In genomic region chr7:143821241-143821640, GRCm38 (mm10) we compare ENCODE assay signal across 25 mouse cellular contexts. TPM values are rescaled to one million over a fixed set of nuclear protein-coding genes. Genes with fewer than 3 reads are reported as not detected.
DNase-seq lines count a peak whose midpoint lies in the region; ATAC-seq and TF ChIP-seq lines count a peak whose summit lies in the region.
"Had no signal": no experiment of that assay in that cellular context is flagged by ENCODE, and none has a peak within 500 bp of the region (broad histone marks: within the 10 kb centered on the region; RNA-seq: fewer than 3 reads in every experiment).

No protein-coding gene starts in this region.

- 0 out of 2 replicates have a peak overlapping the region, but pooled peaks have one; percentile 72 for H3K4me2 ChIP-seq in forebrain, embryonic 13.5 days
- H3K4me2 ChIP-seq in forebrain, postnatal 0 days (ENCODE audit: low read depth): no peak overlapping the region
- no peak overlapping the region for H3K4me2 ChIP-seq in limb, embryonic 13.5 days (replicated peaks)
- peak overlapping the region; percentile 74 for H3K4me2 ChIP-seq in intestine, embryonic 16.5 days (ENCODE audit: low read depth, low read length)
- H3K4me2 ChIP-seq in liver, embryonic 16.5 days (ENCODE audit: low read depth, low read length): peak overlapping the region; percentile 80

- no peak overlapping the region for H3K9ac ChIP-seq in forebrain, embryonic 13.5 days
- no peak overlapping the region for H3K9ac ChIP-seq in forebrain, postnatal 0 days
- no peak overlapping the region for H3K9ac ChIP-seq in limb, embryonic 13.5 days
- no peak overlapping the region for H3K9ac ChIP-seq in intestine, embryonic 16.5 days (ENCODE audit: low read depth, low read length)
- no peak overlapping the region for H3K9ac ChIP-seq in liver, embryonic 16.5 days (ENCODE audit: low read depth, low read length)

- H3K36me3 ChIP-seq in forebrain, embryonic 13.5 days (ENCODE audit: poor library complexity, severe bottlenecking): peaks cover 22% of the 10 kb centered on the region
- peaks cover 4% of the 10 kb centered on the region; the same call in 1 of the 2 replicates for H3K36me3 ChIP-seq in forebrain, postnatal 0 days (ENCODE audit: insufficient read depth)
- H3K36me3 ChIP-seq in limb, embryonic 13.5 days: peaks cover 21% of the 10 kb centered on the region
- peaks cover 30% of the 10 kb centered on the region for H3K36me3 ChIP-seq in limb, embryonic 10.5 days
- peaks cover 8% of the 10 kb centered on the region for H3K36me3 ChIP-seq in intestine, embryonic 16.5 days (ENCODE audit: control insufficient read depth, insufficient read depth, low read length)
- H3K36me3 ChIP-seq in liver, embryonic 16.5 days (ENCODE audit: control insufficient read depth, insufficient read depth): peaks cover 8% of the 10 kb centered on the region; the same call in 1 of the 2 replicates

- no peaks in the 10 kb centered on the region for H3K9me3 ChIP-seq in forebrain, embryonic 13.5 days (replicated peaks)
- no peaks in the 10 kb centered on the region for H3K9me3 ChIP-seq in forebrain, postnatal 0 days (ENCODE audit: low read length)
- H3K9me3 ChIP-seq in limb, embryonic 13.5 days: no peaks in the 10 kb centered on the region
- H3K9me3 ChIP-seq in limb, embryonic 10.5 days (replicated peaks): no peaks in the 10 kb centered on the region
- no peaks in the 10 kb centered on the region for H3K9me3 ChIP-seq in intestine, embryonic 16.5 days (ENCODE audit: control insufficient read depth, low read length)
- H3K9me3 ChIP-seq in liver, embryonic 16.5 days (replicated peaks; ENCODE audit: control insufficient read depth, low read length): no peaks in the 10 kb centered on the region

- no peak overlapping the region for H3K4me3 ChIP-seq in forebrain, embryonic 13.5 days
- no peak overlapping the region for H3K4me3 ChIP-seq in forebrain, postnatal 0 days (ENCODE audit: low read depth, low read length)
- 0 out of 2 replicates have a peak overlapping the region, but pooled peaks have one; percentile 66 for H3K4me3 ChIP-seq in limb, embryonic 13.5 days
- H3K4me3 ChIP-seq in limb, embryonic 10.5 days: no peak overlapping the region
- peak overlapping the region; percentile 7; the same call in 1 of the 2 replicates for H3K4me3 ChIP-seq in intestine, embryonic 16.5 days (ENCODE audit: low read length)
- no peak overlapping the region for H3K4me3 ChIP-seq in liver, embryonic 16.5 days (ENCODE audit: low read depth, low read length)

- intact Hi-C loops in gastrocnemius, postnatal 36 days (cut with DNase I): no loop called here
- intact Hi-C loops in heart, postnatal 14 days (cut with DNase I): loop anchor here (5.0 kb wide), 1 partner anchor 34 kb away; no protein-coding TSS in a partner anchor

- ATAC-seq in forebrain, embryonic 13.5 days: no peak
- no peak for ATAC-seq in forebrain, postnatal 0 days
- no peak for ATAC-seq in limb, embryonic 13.5 days (ENCODE audit: low FRiP score, low read depth)
- ATAC-seq in intestine, embryonic 16.5 days: peak; percentile 49
- no peak for ATAC-seq in liver, embryonic 16.5 days (ENCODE audit: low read depth)
- ATAC-seq: hindbrain, postnatal 0 days; lung, postnatal 0 days had no signal

- DNase-seq in forebrain, postnatal 0 days: no peak
- no peak for DNase-seq in limb, embryonic 10.5 days (ENCODE audit: low spot score)
- DNase-seq in gastrocnemius, postnatal 36 days: no peak
- no peak for DNase-seq in heart, postnatal 14 days
- DNase-seq: adrenal gland, adult 8-10 months; cerebellum, adult 8-10 months; gastrocnemius, postnatal 10 days; heart, adult 2 months; heart, postnatal 4 days; thymus, postnatal 14 days had no signal

- H3K4me1 ChIP-seq in forebrain, embryonic 13.5 days: peaks cover 16% of the 10 kb centered on the region
- H3K4me1 ChIP-seq in forebrain, postnatal 0 days (ENCODE audit: insufficient read depth): peaks cover 14% of the 10 kb centered on the region
- H3K4me1 ChIP-seq in limb, embryonic 13.5 days: peaks cover 15% of the 10 kb centered on the region
- peaks cover 14% of the 10 kb centered on the region for H3K4me1 ChIP-seq in limb, embryonic 10.5 days
- H3K4me1 ChIP-seq in intestine, embryonic 16.5 days (ENCODE audit: control insufficient read depth, insufficient read depth, low read length): peaks cover 13% of the 10 kb centered on the region
- H3K4me1 ChIP-seq in liver, embryonic 16.5 days (ENCODE audit: control insufficient read depth, low read depth, low read length): peaks cover 17% of the 10 kb centered on the region

- WGBS in forebrain, embryonic 13.5 days: 79% methylated on average over 2 of the region's 2 CpGs
- WGBS in forebrain, postnatal 0 days: 88% methylated on average over 2 of the region's 2 CpGs
- 85% methylated on average over 2 of the region's 2 CpGs for WGBS in limb, embryonic 13.5 days
- 92% methylated on average over 2 of the region's 2 CpGs for WGBS in limb, embryonic 10.5 days
- WGBS in intestine, embryonic 16.5 days: 72% methylated on average over 2 of the region's 2 CpGs
- WGBS in liver, embryonic 16.5 days (ENCODE audit: insufficient replicate concordance): 56% methylated on average over 2 of the region's 2 CpGs

- no peaks in the 10 kb centered on the region for H3K27me3 ChIP-seq in forebrain, embryonic 13.5 days
- no peaks in the 10 kb centered on the region for H3K27me3 ChIP-seq in forebrain, postnatal 0 days (ENCODE audit: insufficient read depth, low read length)
- H3K27me3 ChIP-seq in limb, embryonic 13.5 days: no peaks in the 10 kb centered on the region
- no peaks in the 10 kb centered on the region for H3K27me3 ChIP-seq in limb, embryonic 10.5 days (ENCODE audit: low read depth, poor library complexity, severe bottlenecking)
- no peaks in the 10 kb centered on the region for H3K27me3 ChIP-seq in intestine, embryonic 16.5 days (replicated peaks; ENCODE audit: control insufficient read depth, insufficient read depth, low read length)
- no peaks in the 10 kb centered on the region for H3K27me3 ChIP-seq in liver, embryonic 16.5 days (ENCODE audit: control insufficient read depth, insufficient read depth, low read depth, low read length)

- TF ChIP-seq CTCF in forebrain, postnatal 0 days (IDR thresholded peaks at IDR 0.05; ENCODE audit: low read depth): no peak

- H3K27ac ChIP-seq in forebrain, embryonic 13.5 days: no peak overlapping the region
- H3K27ac ChIP-seq in forebrain, postnatal 0 days (ENCODE audit: low read depth, low read length): no peak overlapping the region
- H3K27ac ChIP-seq in limb, embryonic 13.5 days: no peak overlapping the region
- H3K27ac ChIP-seq in limb, embryonic 10.5 days: no peak overlapping the region
- H3K27ac ChIP-seq in intestine, embryonic 16.5 days (ENCODE audit: low read length): peak overlapping the region; percentile 75
- H3K27ac ChIP-seq in liver, embryonic 16.5 days (ENCODE audit: low read length): no peak overlapping the region
- H3K27ac ChIP-seq: heart, adult 2 months; hindbrain, postnatal 0 days had no signal

RNA-seq across cellular contexts. Expression of gene Nadsyn1, which starts 1.4 kb away (rescaled TPM):
- 5.6 and 6.8 TPM in 2 replicates for polyA plus RNA-seq in forebrain, embryonic 13.5 days (2015; fragmentation: Nextera tagmentation; extraction: Ambion mirVana)
- 4.9 and 7.9 TPM in 2 replicates for total RNA-seq in forebrain, postnatal 0 days (2014; rRNA removed)
- 3.5 and 3.6 TPM in 2 replicates for polyA plus RNA-seq in forebrain, postnatal 0 days (2015; fragmentation: Nextera tagmentation; extraction: Ambion mirVana)
- 7.5 and 7.6 TPM in 2 replicates for polyA plus RNA-seq in limb, embryonic 13.5 days (2015; fragmentation: Nextera tagmentation; extraction: Ambion mirVana)
- 10.3 and 10.4 TPM in 2 replicates for polyA plus RNA-seq in limb, embryonic 10.5 days (2016; fragmentation: Nextera tagmentation; extraction: Ambion mirVana)
- 25.4 and 29.4 TPM in 2 replicates for polyA plus RNA-seq in intestine, embryonic 16.5 days (2015; fragmentation: Nextera tagmentation; extraction: Ambion mirVana)
- polyA plus RNA-seq in liver, embryonic 16.5 days (2015; fragmentation: Nextera tagmentation; extraction: Ambion mirVana): 9.1 TPM in 2 replicates
- total RNA-seq in gastrocnemius, postnatal 36 days (2021): 1 to 10 TPM; 3.6 to 3.9 TPM
- total RNA-seq in heart, postnatal 14 days (2021): 1 to 10 TPM; 5.8 to 6.4 TPM

RNA-seq across cellular contexts. Expression of gene Dhcr7, which starts 1.7 kb away (rescaled TPM):
- polyA plus RNA-seq in forebrain, embryonic 13.5 days (2015; fragmentation: Nextera tagmentation; extraction: Ambion mirVana): 47.1 and 52.0 TPM in 2 replicates
- 40.5 and 52.7 TPM in 2 replicates for total RNA-seq in forebrain, postnatal 0 days (2014; rRNA removed)
- polyA plus RNA-seq in forebrain, postnatal 0 days (2015; fragmentation: Nextera tagmentation; extraction: Ambion mirVana): 63.8 and 75.4 TPM in 2 replicates
- 33.8 and 38.7 TPM in 2 replicates for polyA plus RNA-seq in limb, embryonic 13.5 days (2015; fragmentation: Nextera tagmentation; extraction: Ambion mirVana)
- polyA plus RNA-seq in limb, embryonic 10.5 days (2016; fragmentation: Nextera tagmentation; extraction: Ambion mirVana): 69.7 and 70.5 TPM in 2 replicates
- 98.0 and 105 TPM in 2 replicates for polyA plus RNA-seq in intestine, embryonic 16.5 days (2015; fragmentation: Nextera tagmentation; extraction: Ambion mirVana)
- polyA plus RNA-seq in liver, embryonic 16.5 days (2015; fragmentation: Nextera tagmentation; extraction: Ambion mirVana): 59.4 and 76.8 TPM in 2 replicates
- 1 to 10 TPM; 4.4 to 4.6 TPM for total RNA-seq in gastrocnemius, postnatal 36 days (2021)
- total RNA-seq in heart, postnatal 14 days (2021): 1 to 10 TPM; 6.1 to 7.4 TPM

RNA-seq across cellular contexts. Expression of gene Mrgpre, which starts 36.9 kb away (rescaled TPM):
- 1.8 and 1.9 TPM in 2 replicates for polyA plus RNA-seq in forebrain, embryonic 13.5 days (2015; fragmentation: Nextera tagmentation; extraction: Ambion mirVana)
- total RNA-seq in forebrain, postnatal 0 days (2014; rRNA removed): 5.2 and 5.9 TPM in 2 replicates
- 5.9 and 8.3 TPM in 2 replicates for polyA plus RNA-seq in forebrain, postnatal 0 days (2015; fragmentation: Nextera tagmentation; extraction: Ambion mirVana)
- 1.5 and 1.8 TPM in 2 replicates for polyA plus RNA-seq in limb, embryonic 13.5 days (2015; fragmentation: Nextera tagmentation; extraction: Ambion mirVana)
- 1.1 and 1.9 TPM in 2 replicates for polyA plus RNA-seq in limb, embryonic 10.5 days (2016; fragmentation: Nextera tagmentation; extraction: Ambion mirVana)
- polyA plus RNA-seq in intestine, embryonic 16.5 days (2015; fragmentation: Nextera tagmentation; extraction: Ambion mirVana): 1.4 and 1.5 TPM in 2 replicates
- 0.41 and 0.51 TPM in 2 replicates for polyA plus RNA-seq in liver, embryonic 16.5 days (2015; fragmentation: Nextera tagmentation; extraction: Ambion mirVana)
- under 1 TPM; 0.43 to 0.54 TPM for total RNA-seq in gastrocnemius, postnatal 36 days (2021)
- total RNA-seq in heart, postnatal 14 days (2021): 1 to 10 TPM; 1.5 to 1.8 TPM

RNA-seq across cellular contexts. Expression of gene Gm498, which starts 45.4 kb away (rescaled TPM):
- not detected in 2 replicates for polyA plus RNA-seq in forebrain, embryonic 13.5 days (2015; fragmentation: Nextera tagmentation; extraction: Ambion mirVana)
- not detected in 2 replicates for total RNA-seq in forebrain, postnatal 0 days (2014; rRNA removed)
- not detected in 2 replicates for polyA plus RNA-seq in forebrain, postnatal 0 days (2015; fragmentation: Nextera tagmentation; extraction: Ambion mirVana)
- polyA plus RNA-seq in limb, embryonic 13.5 days (2015; fragmentation: Nextera tagmentation; extraction: Ambion mirVana): not detected in 2 replicates
- polyA plus RNA-seq in limb, embryonic 10.5 days (2016; fragmentation: Nextera tagmentation; extraction: Ambion mirVana): not detected in 2 replicates
- not detected in 2 replicates for polyA plus RNA-seq in intestine, embryonic 16.5 days (2015; fragmentation: Nextera tagmentation; extraction: Ambion mirVana)
- polyA plus RNA-seq in liver, embryonic 16.5 days (2015; fragmentation: Nextera tagmentation; extraction: Ambion mirVana): not detected in 2 replicates
- total RNA-seq in gastrocnemius, postnatal 36 days (2021): not detected
- total RNA-seq in heart, postnatal 14 days (2021): not detected
- total RNA-seq: adrenal gland, adult 8-10 months; gastrocnemius, postnatal 10 days; heart, adult 2 months; heart, postnatal 4 days; hindbrain, postnatal 0 days; layer of hippocampus, postnatal 14 days; left cerebral cortex, postnatal 10 days; megakaryocyte progenitor cell, adult 5-6 weeks had no signal
- polyA plus RNA-seq: forebrain, embryonic 11.5 days; frontal cortex, adult 2 months; heart, embryonic 14.5 days; hindbrain, postnatal 0 days; limb, embryonic 14.5 days; lung, postnatal 0 days; neural tube, embryonic 11.5 days had no signal

RNA-seq across cellular contexts. Expression of gene Mrgprg, which starts 54.4 kb away (rescaled TPM):
- not detected in 2 replicates for polyA plus RNA-seq in forebrain, embryonic 13.5 days (2015; fragmentation: Nextera tagmentation; extraction: Ambion mirVana)
- not detected in 2 replicates for total RNA-seq in forebrain, postnatal 0 days (2014; rRNA removed)
- polyA plus RNA-seq in forebrain, postnatal 0 days (2015; fragmentation: Nextera tagmentation; extraction: Ambion mirVana): not detected in 2 replicates
- polyA plus RNA-seq in limb, embryonic 13.5 days (2015; fragmentation: Nextera tagmentation; extraction: Ambion mirVana): not detected in 2 replicates
- not detected in 2 replicates for polyA plus RNA-seq in limb, embryonic 10.5 days (2016; fragmentation: Nextera tagmentation; extraction: Ambion mirVana)
- polyA plus RNA-seq in intestine, embryonic 16.5 days (2015; fragmentation: Nextera tagmentation; extraction: Ambion mirVana): not detected in 2 replicates
- not detected in 2 replicates for polyA plus RNA-seq in liver, embryonic 16.5 days (2015; fragmentation: Nextera tagmentation; extraction: Ambion mirVana)
- total RNA-seq in gastrocnemius, postnatal 36 days (2021): not detected
- not detected for total RNA-seq in heart, postnatal 14 days (2021)
- total RNA-seq: gastrocnemius, postnatal 10 days; heart, adult 2 months; heart, postnatal 4 days; hindbrain, postnatal 0 days; layer of hippocampus, postnatal 14 days; left cerebral cortex, postnatal 10 days; megakaryocyte progenitor cell, adult 5-6 weeks had no signal
- polyA plus RNA-seq: forebrain, embryonic 11.5 days; heart, embryonic 14.5 days; hindbrain, postnatal 0 days; limb, embryonic 14.5 days; lung, postnatal 0 days; neural tube, embryonic 11.5 days; testis, adult 2 months had no signal

Comparison
In these comparisons a context has a peak if more than half of its experiments do, and no peak if none do; other contexts are left out.
1. H3K4me2 ChIP-seq: peak in forebrain, embryonic 13.5 days (single experiment), intestine, embryonic 16.5 days (single experiment) and liver, embryonic 16.5 days (single experiment); none in forebrain, postnatal 0 days (single experiment) and limb, embryonic 13.5 days (single experiment).
2. H3K4me3 ChIP-seq: peak in limb, embryonic 13.5 days (single experiment) and intestine, embryonic 16.5 days (single experiment); none in forebrain, embryonic 13.5 days (single experiment), forebrain, postnatal 0 days (single experiment), limb, embryonic 10.5 days (single experiment) and liver, embryonic 16.5 days (single experiment).